Mouse (Mus musculus): ENCODE results near the gene 1700001P01Rik.

- TF ChIP-seq GATA1 (IDR thresholded peaks at IDR 0.05; ENCODE audit: borderline replicate concordance, low read length), result no peak
- TF ChIP-seq FLI1 (IDR thresholded peaks at IDR 0.05; ENCODE audit: low read length), result no peak
Measured at GRCm38 (mm10) chr11:97802495-97802894, 26.8 kb upstream of the 1700001P01Rik start.
